Mouse (Mus musculus): Measurements from ENCODE around the gene Sfmbt2.

GRCm38 (mm10) chr2:10458309-10458708, 88.0 kb downstream of the Sfmbt2 start:
- TF ChIP-seq CHD2 (IDR thresholded peaks at IDR 0.05; ENCODE audit: low read depth, low read length) (no peak), ZC3H11A (IDR thresholded peaks at IDR 0.05; ENCODE audit: borderline replicate concordance, low read depth, low read length) (no peak), HCFC1 (IDR thresholded peaks at IDR 0.05; ENCODE audit: borderline replicate concordance, insufficient read depth, low read length) (no peak), ZNF384 (IDR thresholded peaks at IDR 0.05; ENCODE audit: low read depth, low read length) (no peak)

Data from ES-E14 (cell line).